Mouse (Mus musculus): ENCODE data around the gene Mfng. TPM values are rescaled to one million over a fixed set of nuclear protein-coding genes. Genes with fewer than 3 reads are reported as not detected.

Mfng gene
- polyA plus RNA-seq, 1 experiment: 6.3 TPM

GRCm38 (mm10) chr15:78770234-78770982 lies 2.9 kb downstream of the Mfng start:
- Histone ChIP-seq H3K27ac (ENCODE audit: insufficient read depth, low read length) (no peak overlapping the region; the same call in 1 of the 2 replicates), H3K4me1 (ENCODE audit: control insufficient read depth, insufficient read depth, low read length) (0 out of 2 replicates have a peak, but pooled peaks cover 1% of the 10 kb centered on the region), H3K4me3 (ENCODE audit: insufficient read depth, low read length) (no peak overlapping the region)
- no peak for TF ChIP-seq CTCF (IDR thresholded peaks at IDR 0.05; ENCODE audit: extremely low read depth, insufficient read depth, low read length)
- TF ChIP-seq POLR2A (IDR thresholded peaks at IDR 0.05; ENCODE audit: extremely low read depth, insufficient read depth, low read length): no peak

- Histone ChIP-seq H3K27ac (ENCODE audit: insufficient read depth, low read length) (no peak overlapping the region), H3K4me3 (ENCODE audit: insufficient read depth, low read length) (no peak overlapping the region), H3K4me1 (ENCODE audit: control insufficient read depth, insufficient read depth, low read length) (0 out of 2 replicates have a peak, but pooled peaks cover 1% of the 10 kb centered on the region)
- TF ChIP-seq CTCF (IDR thresholded peaks at IDR 0.05; ENCODE audit: extremely low read depth, insufficient read depth, low read length) (no peak), POLR2A (IDR thresholded peaks at IDR 0.05; ENCODE audit: extremely low read depth, insufficient read depth, low read length) (no peak)
Observed at GRCm38 (mm10) chr15:78769064-78769463, 4.2 kb downstream of the Mfng start.

DNA sequence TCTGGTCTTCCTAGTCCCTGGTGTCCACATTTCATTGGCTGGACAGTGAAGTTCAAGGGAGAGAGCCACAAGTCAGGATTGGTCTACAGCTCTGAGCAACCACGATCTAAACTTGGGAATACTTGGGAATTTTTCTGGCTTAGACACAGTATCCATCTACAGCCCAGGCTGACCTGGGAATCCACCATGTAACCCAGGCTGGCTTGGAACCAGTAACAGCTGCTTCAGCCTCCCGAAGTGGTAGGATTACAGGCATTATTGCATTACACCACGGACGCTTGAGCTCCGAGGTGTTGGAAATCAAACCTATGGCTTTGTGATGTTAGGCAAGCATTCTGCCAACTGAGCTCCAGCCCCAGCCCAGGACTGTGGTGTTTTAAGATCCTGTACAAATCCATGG lies 9.6 kb downstream of the Mfng start:
- no peak overlapping the region for H3K4me3 ChIP-seq (ENCODE audit: insufficient read depth, low read length)
- H3K4me1 ChIP-seq (ENCODE audit: control insufficient read depth, insufficient read depth, low read length): no peaks in the 10 kb centered on the region
- TF ChIP-seq CTCF (IDR thresholded peaks at IDR 0.05; ENCODE audit: extremely low read depth, insufficient read depth, low read length) (no peak), POLR2A (IDR thresholded peaks at IDR 0.05; ENCODE audit: extremely low read depth, insufficient read depth, low read length) (no peak)
- no peak overlapping the region for H3K27ac ChIP-seq (ENCODE audit: insufficient read depth, low read length)

- Histone ChIP-seq H3K4me3 (ENCODE audit: insufficient read depth, low read length) (no peak overlapping the region), H3K4me1 (ENCODE audit: control insufficient read depth, insufficient read depth, low read length) (no peaks in the 10 kb centered on the region), H3K27ac (ENCODE audit: insufficient read depth, low read length) (no peak overlapping the region)
- TF ChIP-seq POLR2A (IDR thresholded peaks at IDR 0.05; ENCODE audit: extremely low read depth, insufficient read depth, low read length) (no peak), CTCF (IDR thresholded peaks at IDR 0.05; ENCODE audit: extremely low read depth, insufficient read depth, low read length) (no peak)
Observed at GRCm38 (mm10) chr15:78763210-78763609, 10.1 kb downstream of the Mfng start.

GRCm38 (mm10) chr15:78761112-78761511 lies 12.2 kb downstream of the Mfng start:
- Histone ChIP-seq H3K27ac (ENCODE audit: insufficient read depth, low read length) (no peak overlapping the region), H3K4me1 (ENCODE audit: control insufficient read depth, insufficient read depth, low read length) (no peaks in the 10 kb centered on the region), H3K4me3 (ENCODE audit: insufficient read depth, low read length) (no peak overlapping the region)
- no peak for TF ChIP-seq POLR2A (IDR thresholded peaks at IDR 0.05; ENCODE audit: extremely low read depth, insufficient read depth, low read length)
- no peak for TF ChIP-seq CTCF (IDR thresholded peaks at IDR 0.05; ENCODE audit: extremely low read depth, insufficient read depth, low read length)

DNA sequence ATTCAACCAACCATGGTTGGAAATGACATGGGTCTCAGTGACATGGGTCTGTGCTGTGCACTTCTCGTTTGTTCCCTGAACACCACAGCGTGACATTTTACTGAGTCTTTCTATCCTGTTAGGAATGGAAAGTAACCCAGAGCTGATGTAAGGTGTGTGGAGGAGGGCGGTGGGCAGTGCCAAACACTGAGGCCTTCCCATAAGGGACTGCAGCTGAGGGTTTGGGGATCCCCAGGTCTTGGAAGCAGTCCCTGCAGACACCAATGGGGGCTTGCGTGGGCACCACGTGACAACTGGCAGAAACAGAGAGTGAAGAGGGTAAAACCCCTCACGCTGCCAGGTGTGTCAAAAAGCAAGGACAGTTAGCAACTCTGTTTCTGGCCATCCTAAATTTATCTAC lies 15.1 kb downstream of the Mfng start:
- Histone ChIP-seq H3K27ac (ENCODE audit: insufficient read depth, low read length) (no peak overlapping the region), H3K4me1 (ENCODE audit: control insufficient read depth, insufficient read depth, low read length) (no peaks in the 10 kb centered on the region), H3K4me3 (ENCODE audit: insufficient read depth, low read length) (no peak overlapping the region)
- no peak for TF ChIP-seq POLR2A (IDR thresholded peaks at IDR 0.05; ENCODE audit: extremely low read depth, insufficient read depth, low read length)
- no peak for TF ChIP-seq CTCF (IDR thresholded peaks at IDR 0.05; ENCODE audit: extremely low read depth, insufficient read depth, low read length)

DNA sequence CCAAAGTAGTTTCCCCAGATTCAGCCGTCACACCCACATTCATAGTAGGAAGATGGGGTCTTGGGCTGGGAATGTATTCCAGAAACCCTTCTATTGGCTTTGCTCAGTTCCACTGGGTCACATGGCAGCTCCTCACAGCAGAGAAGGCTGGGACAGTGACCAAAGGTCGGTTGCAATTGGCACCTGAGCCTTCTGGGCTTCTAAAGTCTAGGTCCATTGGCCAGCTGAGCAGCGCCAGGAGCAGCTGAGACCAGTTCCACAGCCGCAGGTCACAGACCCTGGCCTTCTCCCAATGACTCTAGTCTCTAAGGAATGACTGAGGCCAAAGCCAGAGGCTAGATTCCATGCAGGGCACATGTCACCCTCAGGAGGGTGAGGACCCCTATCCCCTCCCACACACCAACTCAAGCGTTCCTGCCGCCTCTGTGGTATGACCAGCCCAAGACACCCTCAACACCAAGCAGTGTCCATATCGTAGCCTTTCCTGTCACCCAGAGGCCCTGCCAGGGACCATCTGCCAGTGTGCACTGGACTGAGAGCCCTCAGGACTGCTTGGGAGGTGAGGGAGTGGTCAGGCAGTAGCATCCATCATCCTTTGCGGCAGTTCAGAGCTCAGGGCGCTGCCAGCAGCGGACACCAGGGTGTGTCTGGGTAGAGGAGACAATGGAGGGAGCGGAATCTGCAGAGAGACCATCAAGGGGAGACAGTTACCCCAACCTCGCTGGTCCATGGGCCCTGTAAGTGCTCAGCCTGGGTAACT lies 17.1 kb downstream of the Mfng start:
- H3K4me1 ChIP-seq (ENCODE audit: control insufficient read depth, insufficient read depth, low read length): no peaks in the 10 kb centered on the region
- TF ChIP-seq CTCF (IDR thresholded peaks at IDR 0.05; ENCODE audit: extremely low read depth, insufficient read depth, low read length) (no peak), POLR2A (IDR thresholded peaks at IDR 0.05; ENCODE audit: extremely low read depth, insufficient read depth, low read length) (no peak)
- no peak overlapping the region for H3K27ac ChIP-seq (ENCODE audit: insufficient read depth, low read length)
- H3K4me3 ChIP-seq (ENCODE audit: insufficient read depth, low read length): no peak overlapping the region

DNA sequence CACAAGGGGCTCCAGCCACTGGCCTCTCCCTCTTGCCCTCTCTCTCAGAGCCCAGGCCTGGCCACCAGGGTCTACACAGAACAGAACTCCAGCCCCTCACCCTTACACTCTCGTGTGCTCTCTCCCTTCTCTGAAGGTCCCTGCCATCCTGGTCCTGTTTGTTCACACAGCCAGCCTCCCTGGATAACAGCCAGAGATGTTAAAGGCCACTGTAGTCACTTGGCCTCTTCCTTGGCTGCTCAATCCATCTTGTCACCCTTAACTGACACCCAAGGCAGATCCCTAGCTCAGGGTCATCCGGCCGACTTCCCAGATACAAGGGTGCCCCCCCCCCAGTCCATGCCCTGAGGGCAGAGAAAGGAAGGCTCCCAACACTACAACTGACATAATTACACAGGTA lies 18.0 kb downstream of the Mfng start:
- TF ChIP-seq CTCF (IDR thresholded peaks at IDR 0.05; ENCODE audit: extremely low read depth, insufficient read depth, low read length) (no peak), POLR2A (IDR thresholded peaks at IDR 0.05; ENCODE audit: extremely low read depth, insufficient read depth, low read length) (no peak)
- Histone ChIP-seq H3K27ac (ENCODE audit: insufficient read depth, low read length) (no peak overlapping the region), H3K4me1 (ENCODE audit: control insufficient read depth, insufficient read depth, low read length) (no peaks in the 10 kb centered on the region), H3K4me3 (ENCODE audit: insufficient read depth, low read length) (no peak overlapping the region)

DNA sequence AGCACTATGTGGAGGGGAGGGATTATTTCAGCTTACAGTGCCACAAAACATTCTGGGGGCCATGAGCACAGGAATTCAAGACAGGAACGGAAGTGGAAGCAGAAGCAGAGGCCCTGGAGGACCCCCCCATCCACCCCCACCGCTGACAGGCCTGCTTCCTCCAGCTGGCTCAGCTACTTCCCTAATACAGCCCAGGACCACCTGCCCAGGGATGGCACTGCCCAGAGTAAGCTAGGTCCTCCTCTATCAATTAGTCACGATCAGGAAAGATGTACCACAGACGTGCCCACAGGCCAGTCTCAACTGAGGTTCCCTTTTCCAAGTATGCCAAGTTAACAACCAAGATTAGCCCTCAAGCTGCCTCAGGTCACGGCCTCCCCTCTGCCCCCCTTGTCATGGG lies 19.1 kb downstream of the Mfng start:
- Histone ChIP-seq H3K4me1 (ENCODE audit: control insufficient read depth, insufficient read depth, low read length) (no peaks in the 10 kb centered on the region), H3K27ac (ENCODE audit: insufficient read depth, low read length) (no peak overlapping the region), H3K4me3 (ENCODE audit: insufficient read depth, low read length) (no peak overlapping the region)
- TF ChIP-seq POLR2A (IDR thresholded peaks at IDR 0.05; ENCODE audit: extremely low read depth, insufficient read depth, low read length) (no peak), CTCF (IDR thresholded peaks at IDR 0.05; ENCODE audit: extremely low read depth, insufficient read depth, low read length) (no peak)

DNA sequence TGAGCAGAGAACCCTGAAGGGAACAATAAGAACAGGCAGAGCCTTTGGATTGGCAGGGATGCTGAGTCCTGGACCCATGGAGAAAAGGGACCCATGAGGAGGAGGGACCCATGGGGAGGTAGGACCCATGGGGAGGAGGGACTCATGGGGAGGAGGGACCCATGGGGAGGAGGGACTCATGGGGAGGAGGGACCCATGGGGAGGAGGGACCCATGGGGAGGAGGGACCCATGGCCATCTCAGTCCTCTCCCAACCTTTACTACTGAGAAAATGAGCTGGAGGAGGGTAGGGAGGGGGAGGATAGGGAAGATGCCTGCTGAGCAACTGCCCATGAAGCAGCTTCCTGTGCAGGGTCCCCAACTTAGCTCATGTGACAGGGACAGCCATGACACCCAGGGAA lies 20.3 kb downstream of the Mfng start:
- Histone ChIP-seq H3K4me3 (ENCODE audit: insufficient read depth, low read length) (no peak overlapping the region), H3K4me1 (ENCODE audit: control insufficient read depth, insufficient read depth, low read length) (no peaks in the 10 kb centered on the region), H3K27ac (ENCODE audit: insufficient read depth, low read length) (no peak overlapping the region)
- TF ChIP-seq POLR2A (IDR thresholded peaks at IDR 0.05; ENCODE audit: extremely low read depth, insufficient read depth, low read length) (no peak), CTCF (IDR thresholded peaks at IDR 0.05; ENCODE audit: extremely low read depth, insufficient read depth, low read length) (no peak)

Measured in cortical plate, adult 2 months (tissue).